Mouse (Mus musculus): ENCODE results near the gene Gm2022.
"Not testable (repeated sequence)": the region's sequence is repeated elsewhere in the genome, so short reads cannot be mapped to it uniquely, and the experiment has no call there.

Gene Gm2022

DNA sequence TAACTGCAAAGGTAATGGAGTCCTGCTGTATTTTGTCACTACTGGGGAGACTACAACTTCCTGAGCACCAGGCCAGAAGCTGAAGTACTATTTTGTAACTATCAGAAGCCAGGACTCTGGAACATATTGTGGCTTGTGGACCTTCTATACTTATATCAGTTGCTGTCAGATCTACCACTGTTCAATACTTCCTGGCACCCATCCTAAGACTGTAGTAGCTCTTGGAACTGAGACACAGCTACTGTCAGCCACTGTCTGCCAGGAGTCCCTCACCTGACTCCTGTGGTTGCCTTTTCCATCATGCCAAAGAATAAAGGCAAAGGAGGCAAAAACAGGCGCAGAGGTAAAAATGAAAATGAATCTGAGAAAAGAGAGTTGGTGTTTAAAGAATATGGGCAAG is at the start of gene Gm2022:
TSS of gene Gm2022 (plus strand) at position 301 of the 400 bp plus-strand sequence.
- DNase-seq (ENCODE audit: low spot score in 2 of 2): not testable (repeated sequence)

DNA sequence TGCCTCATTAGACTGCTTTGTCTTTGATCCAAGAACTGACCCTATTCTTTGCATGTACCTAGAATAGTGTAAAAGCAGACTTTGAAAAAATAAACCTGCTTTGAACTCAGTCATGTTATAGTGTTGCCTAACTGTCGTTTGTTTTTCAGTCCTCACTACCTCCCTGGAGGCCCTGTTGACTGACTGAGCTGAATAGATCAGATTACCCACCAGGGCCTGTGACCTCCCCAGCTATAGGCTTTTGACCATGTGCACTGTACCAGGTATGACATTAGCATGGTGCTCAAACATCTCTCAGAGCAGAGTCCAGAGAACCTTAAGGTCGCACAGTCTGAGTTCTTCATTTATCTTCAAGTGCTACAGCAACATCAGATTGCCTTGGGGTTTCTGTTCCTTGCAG is 44.5 kb upstream of the Gm2022 start:
- not testable (repeated sequence) for DNase-seq (ENCODE audit: low spot score in 2 of 2)

DNA sequence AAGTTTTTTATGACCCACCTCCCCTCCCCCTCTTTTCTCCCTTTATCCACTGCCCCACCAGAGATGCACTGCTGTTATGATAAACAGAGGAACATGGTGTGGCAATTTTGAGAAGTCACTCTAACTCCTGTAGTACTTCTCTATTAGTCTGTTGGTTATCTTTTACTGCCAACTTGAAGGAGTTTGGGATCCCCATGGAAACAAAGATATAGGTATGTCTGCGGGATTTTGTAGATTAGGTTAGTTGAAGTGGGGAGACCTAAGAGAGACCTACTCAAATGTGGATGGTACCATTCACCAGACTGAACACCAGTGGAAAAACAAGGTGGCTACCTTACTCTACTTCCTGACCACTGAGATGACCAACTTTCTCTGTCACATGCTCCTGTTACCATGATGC is 39.1 kb upstream of the Gm2022 start:
- DNase-seq (ENCODE audit: low spot score in 2 of 2): not testable (repeated sequence)

DNA sequence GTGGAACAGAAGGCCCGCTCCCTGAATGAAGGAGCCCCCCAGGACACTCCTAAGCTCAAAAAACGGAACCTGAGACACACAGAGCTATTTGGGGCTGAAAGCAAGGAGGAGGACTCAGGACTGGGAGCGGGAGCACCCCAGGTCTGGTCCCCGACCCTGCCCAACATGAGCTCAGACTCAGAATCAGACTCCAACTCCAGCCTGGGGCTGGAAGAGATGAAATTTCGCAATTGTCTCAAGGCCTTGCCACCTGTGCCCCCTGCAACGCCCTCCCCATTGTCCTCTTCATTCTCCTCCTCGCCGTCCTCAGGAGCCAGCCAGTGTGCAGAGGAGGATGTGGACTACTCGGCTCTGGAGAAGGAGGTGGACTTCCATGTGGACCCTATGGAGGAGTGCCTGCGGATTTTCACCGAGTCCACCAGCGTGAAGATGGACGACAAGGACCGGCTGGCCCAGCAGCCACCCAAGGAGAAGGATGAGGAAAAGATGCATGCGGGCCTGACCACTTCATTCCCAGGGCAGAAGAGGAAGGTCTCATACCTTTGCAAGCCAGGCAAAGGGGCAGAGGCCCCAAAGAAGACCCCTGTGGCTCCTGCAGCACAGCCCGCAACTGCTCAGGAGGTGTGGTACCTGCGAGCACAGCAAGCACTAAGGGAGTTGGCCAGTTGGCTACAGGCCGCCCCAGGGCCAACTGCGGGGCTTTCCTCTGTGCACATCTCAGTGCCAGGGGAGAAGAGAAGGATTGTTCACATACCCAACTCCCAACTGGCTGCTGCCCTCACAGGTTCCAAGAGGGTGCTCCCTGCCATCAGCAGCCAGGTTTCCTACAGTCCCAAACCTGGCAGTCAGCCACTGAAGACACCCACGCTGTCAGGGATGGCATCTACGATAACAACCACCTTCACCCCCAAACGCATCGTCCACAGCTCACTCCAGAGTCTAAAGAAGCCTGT is 33.2 kb upstream of the Gm2022 start:
- not testable (repeated sequence) for DNase-seq (ENCODE audit: low spot score in 2 of 2)

DNA sequence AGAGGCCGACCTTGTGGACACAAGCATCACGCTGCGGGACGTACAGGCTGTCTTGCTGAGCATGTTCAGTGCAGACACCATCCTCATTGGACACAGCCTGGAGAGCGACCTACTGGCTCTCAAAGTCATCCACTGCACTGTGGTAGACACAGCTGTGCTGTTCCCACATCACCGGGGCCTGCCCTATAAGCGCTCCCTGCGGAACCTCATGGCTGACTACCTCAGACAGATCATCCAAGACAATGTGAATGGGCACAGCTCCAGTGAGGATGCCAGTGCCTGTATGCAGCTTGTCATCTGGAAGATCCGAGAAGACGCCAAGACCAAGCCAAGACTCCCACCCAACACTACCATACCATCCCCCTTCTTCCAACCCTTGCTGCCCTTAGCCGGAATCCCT is 31.5 kb upstream of the Gm2022 start:
- DNase-seq (ENCODE audit: low spot score in 2 of 2): not testable (repeated sequence)

DNA sequence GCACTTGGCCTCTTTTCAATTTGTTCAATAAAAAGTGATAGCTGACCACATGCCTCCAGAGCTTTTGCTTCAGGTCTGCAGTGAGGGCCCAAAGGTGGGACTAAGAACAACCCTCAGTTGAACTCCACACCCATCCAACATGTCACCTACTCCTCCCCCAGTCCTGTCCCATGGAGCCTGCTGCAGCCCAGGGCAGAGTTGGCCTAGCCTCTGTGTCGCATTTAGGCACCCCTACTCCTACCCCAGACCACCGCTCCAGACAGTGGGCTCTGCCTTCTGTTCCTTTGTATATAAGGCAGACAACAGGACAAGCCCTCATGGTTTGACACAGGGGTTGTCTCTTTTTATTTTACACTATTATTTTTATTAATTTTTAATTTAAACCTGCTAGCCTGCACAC is 31.1 kb upstream of the Gm2022 start:
- not testable (repeated sequence) for DNase-seq (ENCODE audit: low spot score in 2 of 2)

DNA sequence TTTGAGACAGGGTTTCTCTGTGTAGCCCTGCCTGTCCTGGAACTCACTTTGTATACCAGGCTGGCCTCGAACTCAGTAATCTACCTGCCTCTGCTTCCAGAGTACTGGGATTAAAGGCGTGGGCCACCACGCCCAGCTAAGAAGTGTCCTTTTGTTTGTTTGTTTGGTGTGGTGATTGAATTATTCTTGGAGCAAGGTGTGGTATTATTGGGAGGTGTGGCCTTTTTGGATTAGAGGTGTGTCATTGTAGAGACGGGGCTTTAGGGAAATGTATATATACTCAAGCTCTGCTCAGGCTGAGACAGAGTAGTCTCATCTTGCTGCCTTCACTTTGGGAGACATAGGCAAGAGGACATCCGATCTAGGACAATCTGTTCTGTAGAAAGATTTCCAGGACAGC is 21.4 kb upstream of the Gm2022 start, which contains the start of gene Gm2016:
TSS of gene Gm2016 (plus strand) at position 301 of the 400 bp plus-strand sequence.
- not testable (repeated sequence) for DNase-seq (ENCODE audit: low spot score in 2 of 2)

DNA sequence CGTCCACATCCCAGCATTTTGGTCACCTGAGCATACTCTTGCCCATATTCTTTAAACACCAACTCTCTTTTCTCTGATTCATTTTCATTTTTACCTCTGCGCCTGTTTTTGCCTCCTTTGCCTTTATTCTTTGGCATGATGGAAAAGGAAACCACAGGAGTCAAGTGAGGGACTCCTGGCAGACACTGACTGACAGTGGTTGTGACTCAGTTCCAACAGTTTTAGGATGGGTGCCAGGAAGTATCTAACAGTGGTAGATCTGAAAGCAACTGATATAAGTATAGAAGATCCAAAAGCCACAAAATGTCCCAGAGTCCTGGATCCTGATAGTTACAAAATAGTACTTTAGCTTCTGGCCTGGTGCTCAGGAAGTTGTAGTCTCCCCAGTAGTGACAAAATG is 24.6 kb downstream of the Gm2022 start, which contains the start of gene Gm2035:
TSS of gene Gm2035 (minus strand) at position 137 of the 400 bp plus-strand sequence.
- not testable (repeated sequence) for DNase-seq (ENCODE audit: low spot score in 2 of 2)
